In the genomic region with DNA sequence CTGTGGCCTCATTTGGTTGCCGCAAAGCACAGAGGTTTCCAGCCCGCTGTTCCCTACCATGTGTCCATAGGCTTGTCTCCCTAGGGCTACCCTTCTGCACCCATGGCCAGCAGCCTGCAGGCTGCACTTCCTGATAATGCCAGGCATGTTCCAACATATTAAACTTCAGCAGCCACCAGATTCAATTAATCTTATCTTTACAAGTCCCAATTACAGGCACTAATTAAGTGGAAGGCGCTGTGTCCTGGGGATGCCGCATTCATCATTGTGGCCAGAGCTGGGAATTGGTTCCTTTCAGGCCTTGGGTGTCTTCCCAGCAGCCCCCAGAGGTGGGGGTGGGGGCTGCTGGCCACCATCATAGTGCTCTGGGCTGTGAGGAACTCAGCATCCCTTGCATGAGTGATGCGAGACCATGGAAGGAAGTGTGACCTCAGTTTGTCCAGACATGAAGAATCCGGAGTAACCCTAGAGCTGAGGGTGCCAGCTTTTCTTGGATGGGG, we compare ENCODE assay signal across 25 mouse cellular contexts. TPM values are rescaled to one million over a fixed set of nuclear protein-coding genes. Genes with fewer than 3 reads are reported as not detected.
A peak's percentile ranks its signal among the peaks of the same experiment; 100 is the strongest.
DNase-seq lines count a peak whose midpoint lies in the region; ATAC-seq and TF ChIP-seq lines count a peak whose summit lies in the region.
"Had no signal": no experiment of that assay in that cellular context is flagged by ENCODE, and none has a peak within 500 bp of the region (broad histone marks: within the 10 kb centered on the region; RNA-seq: fewer than 3 reads in every experiment).

No protein-coding gene starts in this region.

- no peak for TF ChIP-seq POLR2A in brain, embryonic 14.5 days (IDR thresholded peaks at IDR 0.05; ENCODE audit: borderline replicate concordance, extremely low read depth, insufficient read depth, insufficient read length, poor library complexity, severe bottlenecking)

- no peaks in the 10 kb centered on the region for H3K9me3 ChIP-seq in forebrain, embryonic 16.5 days (ENCODE audit: control insufficient read depth, low read length)
- no peaks in the 10 kb centered on the region for H3K9me3 ChIP-seq in forebrain, embryonic 11.5 days (ENCODE audit: control insufficient read depth, low read length)
- no peaks in the 10 kb centered on the region for H3K9me3 ChIP-seq in midbrain, embryonic 14.5 days (ENCODE audit: control insufficient read depth, low read length)
- no peaks in the 10 kb centered on the region for H3K9me3 ChIP-seq in midbrain, embryonic 11.5 days (ENCODE audit: control insufficient read depth, low read length)
- no peaks in the 10 kb centered on the region for H3K9me3 ChIP-seq in midbrain, postnatal 0 days (ENCODE audit: low read length)
- H3K9me3 ChIP-seq: heart, embryonic 13.5 days; kidney, embryonic 15.5 days; limb, embryonic 12.5 days had no signal

- no peak overlapping the region for H3K4me2 ChIP-seq in forebrain, embryonic 16.5 days (ENCODE audit: low read length)
- no peak overlapping the region for H3K4me2 ChIP-seq in forebrain, embryonic 11.5 days (ENCODE audit: low read depth, low read length, severe bottlenecking)
- H3K4me2 ChIP-seq in midbrain, embryonic 14.5 days (ENCODE audit: low read length): no peak overlapping the region
- H3K4me2 ChIP-seq in midbrain, embryonic 11.5 days: no peak overlapping the region
- H3K4me2 ChIP-seq in midbrain, postnatal 0 days (ENCODE audit: low read depth, low read length, poor library complexity, severe bottlenecking): no peak overlapping the region
- H3K4me2 ChIP-seq: heart, embryonic 13.5 days; kidney, embryonic 15.5 days; limb, embryonic 12.5 days; liver, embryonic 11.5 days had no signal

- H3K36me3 ChIP-seq in forebrain, embryonic 16.5 days (ENCODE audit: control insufficient read depth, insufficient read depth): peaks cover 10% of the 10 kb centered on the region; the same call in 1 of the 2 replicates
- H3K36me3 ChIP-seq in forebrain, embryonic 11.5 days (ENCODE audit: control insufficient read depth, insufficient read depth, low read length): no peaks in the 10 kb centered on the region; the same call in 1 of the 2 replicates
- peaks cover 76% of the 10 kb centered on the region for H3K36me3 ChIP-seq in midbrain, embryonic 14.5 days (ENCODE audit: control insufficient read depth, insufficient read depth, low read length)
- H3K36me3 ChIP-seq in midbrain, embryonic 11.5 days (ENCODE audit: control insufficient read depth, insufficient read depth, low read length): peaks cover 7% of the 10 kb centered on the region
- peaks cover 47% of the 10 kb centered on the region for H3K36me3 ChIP-seq in midbrain, postnatal 0 days (ENCODE audit: insufficient read depth, low read length)

- no peak for DNase-seq in forebrain, embryonic 11.5 days (ENCODE audit: low spot score)
- no peak for DNase-seq in midbrain, embryonic 14.5 days
- DNase-seq in midbrain, embryonic 11.5 days (ENCODE audit: low spot score, missing footprints): no peak
- DNase-seq in brain, embryonic 14.5 days (ENCODE audit: low read depth): peak; percentile 65
- peak; percentile 28 for DNase-seq in midbrain, postnatal 0 days (ENCODE audit: low spot score)
- DNase-seq in left cerebral cortex, postnatal 4 days: no peak
- no peak for DNase-seq in urinary bladder, postnatal 14 days (ENCODE audit: low spot score)
- DNase-seq: adrenal gland, adult 2 months; cerebellum, adult 18-20 months; cerebellum, postnatal 14 days; gastrocnemius, postnatal 25 days; heart, adult 18-20 months; heart, postnatal 14 days; kidney, adult 11 months; liver, postnatal 0 days; right cerebral cortex, postnatal 25 days; thymus, postnatal 14 days had no signal

- peaks cover 34% of the 10 kb centered on the region for H3K4me1 ChIP-seq in forebrain, embryonic 16.5 days (replicated peaks; ENCODE audit: control insufficient read depth, insufficient read depth, low read length)
- no peaks in the 10 kb centered on the region for H3K4me1 ChIP-seq in forebrain, embryonic 11.5 days (replicated peaks; ENCODE audit: control insufficient read depth, insufficient read depth, low read length)
- 0 out of 2 replicates have a peak, but pooled peaks cover 2% of the 10 kb centered on the region for H3K4me1 ChIP-seq in midbrain, embryonic 14.5 days (ENCODE audit: control insufficient read depth, insufficient read depth, low read length)
- H3K4me1 ChIP-seq in midbrain, embryonic 11.5 days (ENCODE audit: control insufficient read depth, insufficient read depth, low read length): no peaks in the 10 kb centered on the region
- 0 out of 2 replicates have a peak, but pooled peaks cover 4% of the 10 kb centered on the region for H3K4me1 ChIP-seq in midbrain, postnatal 0 days (ENCODE audit: insufficient read depth, low read length)

- no peak overlapping the region for H3K9ac ChIP-seq in forebrain, embryonic 16.5 days (replicated peaks; ENCODE audit: low read depth, low read length)
- H3K9ac ChIP-seq in forebrain, embryonic 11.5 days (ENCODE audit: low read length): no peak overlapping the region
- H3K9ac ChIP-seq in midbrain, embryonic 14.5 days (replicated peaks; ENCODE audit: low read length): no peak overlapping the region
- no peak overlapping the region for H3K9ac ChIP-seq in midbrain, embryonic 11.5 days (ENCODE audit: low read length)
- no peak overlapping the region; the same call in 1 of the 2 replicates for H3K9ac ChIP-seq in midbrain, postnatal 0 days (replicated peaks; ENCODE audit: low read length, poor library complexity, severe bottlenecking)
- H3K9ac ChIP-seq: heart, embryonic 13.5 days; kidney, embryonic 15.5 days; limb, embryonic 12.5 days; liver, postnatal 0 days had no signal

- peak; percentile 5; the same call in 1 of the 2 replicates for ATAC-seq in forebrain, embryonic 16.5 days
- no peak for ATAC-seq in forebrain, embryonic 11.5 days (replicated peaks; ENCODE audit: low FRiP score)
- no peak for ATAC-seq in midbrain, embryonic 14.5 days (ENCODE audit: low FRiP score, low TSS enrichment)
- no peak for ATAC-seq in midbrain, embryonic 11.5 days (ENCODE audit: low FRiP score)
- ATAC-seq in midbrain, postnatal 0 days (ENCODE audit: low FRiP score): 0 out of 2 replicates have a peak, but pooled peaks have one; percentile 6
- ATAC-seq: liver, postnatal 0 days; lung, postnatal 0 days had no signal

- 64% methylated on average over 6 of the region's 6 CpGs for WGBS in forebrain, embryonic 16.5 days
- 85% methylated on average over 6 of the region's 6 CpGs for WGBS in forebrain, embryonic 11.5 days
- 89% methylated on average over 6 of the region's 6 CpGs for WGBS in midbrain, embryonic 14.5 days
- 94% methylated on average over 6 of the region's 6 CpGs for WGBS in midbrain, embryonic 11.5 days
- 80% methylated on average over 6 of the region's 6 CpGs for WGBS in midbrain, postnatal 0 days

- no peaks in the 10 kb centered on the region for H3K27me3 ChIP-seq in forebrain, embryonic 16.5 days (replicated peaks; ENCODE audit: control insufficient read depth, insufficient read depth, low read length)
- no peaks in the 10 kb centered on the region for H3K27me3 ChIP-seq in forebrain, embryonic 11.5 days (ENCODE audit: control insufficient read depth, insufficient read depth, low read length)
- no peaks in the 10 kb centered on the region for H3K27me3 ChIP-seq in midbrain, embryonic 14.5 days (ENCODE audit: control insufficient read depth, insufficient read depth, low read length)
- H3K27me3 ChIP-seq in midbrain, embryonic 11.5 days (ENCODE audit: control insufficient read depth, insufficient read depth, low read length): no peaks in the 10 kb centered on the region
- no peaks in the 10 kb centered on the region for H3K27me3 ChIP-seq in midbrain, postnatal 0 days (ENCODE audit: insufficient read depth, low read length)
- H3K27me3 ChIP-seq: heart, embryonic 13.5 days; kidney, embryonic 15.5 days; limb, embryonic 12.5 days had no signal

- intact Hi-C loops in left cerebral cortex, postnatal 4 days (cut with DNase I): no loop called here

- TF ChIP-seq CTCF in brain, embryonic 14.5 days (IDR thresholded peaks at IDR 0.05; ENCODE audit: borderline replicate concordance, extremely low read depth, insufficient read depth, insufficient read length): no peak
- no peak for TF ChIP-seq CTCF in midbrain, postnatal 0 days (IDR thresholded peaks at IDR 0.05)

- H3K4me3 ChIP-seq in forebrain, embryonic 16.5 days (replicated peaks; ENCODE audit: low read length): no peak overlapping the region
- H3K4me3 ChIP-seq in forebrain, embryonic 11.5 days (ENCODE audit: low read depth, low read length): no peak overlapping the region
- H3K4me3 ChIP-seq in midbrain, embryonic 14.5 days (replicated peaks; ENCODE audit: low read depth, low read length): no peak overlapping the region
- no peak overlapping the region for H3K4me3 ChIP-seq in midbrain, embryonic 11.5 days (ENCODE audit: low read depth, low read length)
- no peak overlapping the region for H3K4me3 ChIP-seq in midbrain, postnatal 0 days (ENCODE audit: low read depth, low read length)
- H3K4me3 ChIP-seq: heart, embryonic 13.5 days; kidney, embryonic 15.5 days; limb, embryonic 12.5 days; myocyte had no signal

- H3K27ac ChIP-seq in forebrain, embryonic 16.5 days (ENCODE audit: low read length): no peak overlapping the region
- no peak overlapping the region for H3K27ac ChIP-seq in forebrain, embryonic 11.5 days (ENCODE audit: low read depth, low read length)
- H3K27ac ChIP-seq in midbrain, embryonic 14.5 days (replicated peaks; ENCODE audit: low read depth, low read length): 0 out of 2 replicates have a peak overlapping the region, but pooled peaks have one; percentile 20
- no peak overlapping the region for H3K27ac ChIP-seq in midbrain, embryonic 11.5 days (ENCODE audit: low read depth, low read length)
- H3K27ac ChIP-seq in midbrain, postnatal 0 days (ENCODE audit: low read depth, low read length): no peak overlapping the region
- H3K27ac ChIP-seq: heart, embryonic 13.5 days; kidney, embryonic 15.5 days; limb, embryonic 12.5 days; macrophage had no signal

RNA-seq across cellular contexts. Expression of a gene that starts 42.5 kb away (rescaled TPM):
- 81.6 and 85.0 TPM in 2 replicates for polyA plus RNA-seq in forebrain, embryonic 16.5 days (2015; fragmentation: Nextera tagmentation; extraction: Ambion mirVana)
- polyA plus RNA-seq in forebrain, embryonic 11.5 days (2014; fragmentation: Nextera tagmentation; extraction: Ambion mirVana): 52.1 TPM in 2 replicates
- 72.4 and 78.9 TPM in 2 replicates for polyA plus RNA-seq in midbrain, embryonic 14.5 days (2014; fragmentation: Nextera tagmentation; extraction: Ambion mirVana)
- polyA plus RNA-seq in midbrain, embryonic 11.5 days (2014; fragmentation: Nextera tagmentation; extraction: Ambion mirVana): 33.3 and 39.6 TPM in 2 replicates
- 64.6 and 86.5 TPM in 2 replicates for polyA plus RNA-seq in brain, embryonic 14.5 days (2012; rRNA removed)
- total RNA-seq in midbrain, postnatal 0 days (2014; rRNA removed): 123 and 140 TPM in 2 replicates
- 45.6 and 48.0 TPM in 2 replicates for polyA plus RNA-seq in midbrain, postnatal 0 days (2015; fragmentation: Nextera tagmentation; extraction: Ambion mirVana)
- 100 to 1,000 TPM; 111 to 112 TPM for total RNA-seq in left cerebral cortex, postnatal 4 days (2021)

Comparison
In these comparisons a context has a peak if more than half of its experiments do, and no peak if none do; other contexts are left out.
1. ATAC-seq: peak in forebrain, embryonic 16.5 days (single experiment) and midbrain, postnatal 0 days (single experiment); none in forebrain, embryonic 11.5 days (single experiment), midbrain, embryonic 14.5 days (single experiment) and midbrain, embryonic 11.5 days (single experiment).
2. DNase-seq: peak in brain, embryonic 14.5 days (single experiment) and midbrain, postnatal 0 days (single experiment); none in forebrain, embryonic 11.5 days (single experiment), midbrain, embryonic 14.5 days (single experiment), midbrain, embryonic 11.5 days (single experiment), left cerebral cortex, postnatal 4 days (single experiment) and urinary bladder, postnatal 14 days (single experiment).